Mouse (Mus musculus): ENCODE measurements at regions not wholly inside any gene's neighbourhood (a gene's known extent, or its start where the extent isn't known, plus 50 kb on each side); places are given as distances from the start of the nearest gene placed in this dataset.

DNA sequence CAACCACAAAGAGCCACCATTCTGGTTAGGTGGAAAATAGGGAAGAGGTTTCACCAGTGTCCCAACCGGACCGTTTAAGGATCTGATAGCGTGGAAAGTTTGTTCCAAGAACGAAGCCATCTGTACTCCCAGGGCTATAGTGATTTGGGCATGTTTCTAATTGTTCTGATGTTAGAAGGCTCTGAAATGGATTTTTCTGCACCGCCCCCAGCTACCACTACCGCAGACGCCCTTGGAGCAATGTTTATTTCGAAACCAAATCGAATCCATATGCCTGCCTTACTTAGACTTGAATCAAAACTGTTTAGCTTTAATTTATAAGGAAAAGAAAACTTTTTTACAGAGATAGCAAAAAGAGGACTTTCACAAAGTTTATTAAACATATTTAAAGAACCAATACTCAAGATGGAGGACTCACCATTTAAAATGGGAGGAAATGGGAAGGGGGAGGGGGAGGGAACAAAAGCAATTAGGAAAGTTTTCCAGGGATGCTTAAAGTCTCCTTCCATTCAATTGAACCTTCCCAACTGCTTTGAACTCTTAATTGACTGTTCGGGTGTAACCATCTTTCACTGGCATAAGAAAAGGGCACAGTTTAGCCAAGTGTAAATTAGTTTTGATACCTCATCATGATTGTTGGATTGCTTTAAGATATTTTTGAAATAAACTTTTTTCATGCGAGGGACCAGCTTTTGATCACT, 56.0 kb upstream of the Frem1 start:
- Histone ChIP-seq H3K9me3 (ENCODE audit: control insufficient read depth, low read length) (no peaks in the 10 kb centered on the region), H3K27me3 (replicated peaks; ENCODE audit: control insufficient read depth, insufficient read depth, low read length) (no peaks in the 10 kb centered on the region), H3K27ac (replicated peaks; ENCODE audit: low read depth, low read length) (no peak overlapping the region), H3K9ac (ENCODE audit: low read depth, low read length) (no peak overlapping the region), H3K4me1 (ENCODE audit: control insufficient read depth, insufficient read depth, low read length) (peaks cover 5% of the 10 kb centered on the region; the same call in 1 of the 2 replicates), H3K36me3 (ENCODE audit: control insufficient read depth, insufficient read depth, low read length) (no peaks in the 10 kb centered on the region), H3K4me2 (ENCODE audit: low read depth, low read length) (no peak overlapping the region), H3K4me3 (ENCODE audit: low read depth, low read length) (no peak overlapping the region)
- 41% methylated on average over 11 of the region's 11 CpGs for WGBS
- peak; percentile 71 for ATAC-seq (ENCODE audit: low read depth)
- DNase-seq (ENCODE audit: low spot score), result peak; percentile 89

DNA sequence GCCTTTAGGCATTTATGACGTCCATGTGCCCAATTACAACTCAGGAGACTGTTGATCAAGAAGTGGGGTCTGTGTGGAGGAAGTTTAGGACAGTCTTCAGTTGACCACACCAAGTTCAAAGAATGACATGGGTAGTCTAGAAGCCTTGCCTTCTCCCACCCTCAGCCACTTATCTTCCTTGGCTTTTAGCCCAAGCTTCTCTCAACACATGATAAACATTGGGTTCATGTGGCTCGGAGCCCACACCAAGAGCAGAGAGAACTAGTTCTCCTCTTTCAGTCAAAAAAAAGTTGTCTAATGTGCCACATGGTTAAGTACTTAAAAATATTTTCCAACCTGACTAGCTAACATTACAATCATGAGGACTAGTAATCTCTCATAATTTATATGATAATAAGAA, 55.0 kb upstream of the Frem1 start:
- DNase-seq (ENCODE audit: low spot score), result peak; percentile 45
- Histone ChIP-seq H3K4me3 (ENCODE audit: low read depth, low read length) (no peak overlapping the region), H3K27me3 (replicated peaks; ENCODE audit: control insufficient read depth, insufficient read depth, low read length) (no peaks in the 10 kb centered on the region), H3K9ac (ENCODE audit: low read depth, low read length) (no peak overlapping the region), H3K4me1 (ENCODE audit: control insufficient read depth, insufficient read depth, low read length) (peaks cover 11% of the 10 kb centered on the region; the same call in 1 of the 2 replicates), H3K27ac (replicated peaks; ENCODE audit: low read depth, low read length) (no peak overlapping the region; the same call in 1 of the 2 replicates), H3K4me2 (ENCODE audit: low read depth, low read length) (no peak overlapping the region), H3K36me3 (ENCODE audit: control insufficient read depth, insufficient read depth, low read length) (no peaks in the 10 kb centered on the region), H3K9me3 (ENCODE audit: control insufficient read depth, low read length) (no peaks in the 10 kb centered on the region)
- no peak for ATAC-seq (ENCODE audit: low read depth)
- WGBS, result 72% methylated on average over 2 of the region's 2 CpGs

DNA sequence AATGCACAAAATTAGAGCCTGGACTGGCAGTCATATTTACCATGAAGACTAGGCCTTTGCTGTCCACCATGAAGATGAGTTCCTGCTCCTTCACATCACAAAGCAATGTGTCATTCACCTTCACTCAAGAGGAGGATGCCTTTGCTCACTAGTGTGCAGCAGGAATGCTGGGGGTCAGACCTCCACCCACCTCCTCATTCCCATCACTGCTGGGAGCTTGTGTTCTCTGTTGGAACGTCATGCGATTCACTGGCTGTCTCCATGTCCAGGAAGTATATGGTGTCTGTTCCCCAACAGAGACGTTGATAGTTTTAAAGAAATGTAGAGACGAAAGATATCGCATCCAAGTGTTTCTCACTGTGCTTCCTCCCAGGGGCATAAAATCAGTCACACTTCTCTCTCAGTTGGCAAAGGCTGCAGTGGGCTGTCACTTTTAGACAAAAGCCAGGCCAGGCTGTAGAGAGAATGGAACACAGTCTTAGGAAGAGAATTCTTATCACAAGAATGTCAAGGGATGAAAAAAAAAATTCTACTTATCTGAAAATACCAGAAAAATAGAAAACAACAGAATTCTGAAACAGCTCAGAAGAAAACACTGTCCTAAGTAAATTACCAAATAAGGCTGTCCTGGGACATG, 52.0 kb upstream of the Frem1 start:
- no peak overlapping the region for H3K4me2 ChIP-seq (ENCODE audit: low read depth, low read length)
- DNase-seq (ENCODE audit: low spot score), result peak; percentile 74
- no peak overlapping the region for H3K9ac ChIP-seq (ENCODE audit: low read depth, low read length)
- H3K27me3 ChIP-seq (replicated peaks; ENCODE audit: control insufficient read depth, insufficient read depth, low read length), result no peaks in the 10 kb centered on the region
- 59% methylated on average over 5 of the region's 5 CpGs for WGBS
- H3K4me3 ChIP-seq (ENCODE audit: low read depth, low read length), result no peak overlapping the region
- no peak for ATAC-seq (ENCODE audit: low read depth)
- H3K4me1 ChIP-seq (ENCODE audit: control insufficient read depth, insufficient read depth, low read length), result peaks cover 12% of the 10 kb centered on the region; the same call in 1 of the 2 replicates
- H3K36me3 ChIP-seq (ENCODE audit: control insufficient read depth, insufficient read depth, low read length), result no peaks in the 10 kb centered on the region
- no peak overlapping the region for H3K27ac ChIP-seq (replicated peaks; ENCODE audit: low read depth, low read length)
- H3K9me3 ChIP-seq (ENCODE audit: control insufficient read depth, low read length), result no peaks in the 10 kb centered on the region

DNA sequence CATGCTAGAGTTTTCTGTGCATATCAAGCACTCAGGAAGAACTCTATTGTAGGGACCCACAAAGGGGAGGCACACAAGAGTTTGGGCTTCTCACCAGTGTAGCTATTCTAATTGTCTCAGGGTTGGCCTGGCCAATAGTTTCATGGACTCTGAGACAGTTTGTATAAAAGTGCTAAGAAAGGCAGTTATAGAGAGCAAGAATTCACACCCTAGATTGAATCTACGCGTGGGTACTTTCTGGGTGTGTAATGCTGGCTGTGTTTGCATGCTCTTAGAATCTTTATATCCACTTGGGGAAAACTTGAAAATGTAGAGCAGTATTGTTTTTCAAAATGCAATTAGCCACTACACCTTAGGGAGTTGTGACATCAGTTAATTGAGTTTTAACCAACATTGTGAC, 50.8 kb upstream of the Frem1 start:
- Histone ChIP-seq H3K36me3 (ENCODE audit: control insufficient read depth, insufficient read depth, low read length) (no peaks in the 10 kb centered on the region), H3K27ac (replicated peaks; ENCODE audit: low read depth, low read length) (no peak overlapping the region), H3K9ac (ENCODE audit: low read depth, low read length) (no peak overlapping the region), H3K4me2 (ENCODE audit: low read depth, low read length) (no peak overlapping the region), H3K4me1 (ENCODE audit: control insufficient read depth, insufficient read depth, low read length) (peaks cover 7% of the 10 kb centered on the region; the same call in 1 of the 2 replicates), H3K27me3 (replicated peaks; ENCODE audit: control insufficient read depth, insufficient read depth, low read length) (no peaks in the 10 kb centered on the region), H3K9me3 (ENCODE audit: control insufficient read depth, low read length) (no peaks in the 10 kb centered on the region), H3K4me3 (ENCODE audit: low read depth, low read length) (no peak overlapping the region)
- ATAC-seq (ENCODE audit: low read depth), result no peak
- no peak for DNase-seq (ENCODE audit: low spot score)
- 92% methylated on average over 2 of the region's 2 CpGs for WGBS

DNA sequence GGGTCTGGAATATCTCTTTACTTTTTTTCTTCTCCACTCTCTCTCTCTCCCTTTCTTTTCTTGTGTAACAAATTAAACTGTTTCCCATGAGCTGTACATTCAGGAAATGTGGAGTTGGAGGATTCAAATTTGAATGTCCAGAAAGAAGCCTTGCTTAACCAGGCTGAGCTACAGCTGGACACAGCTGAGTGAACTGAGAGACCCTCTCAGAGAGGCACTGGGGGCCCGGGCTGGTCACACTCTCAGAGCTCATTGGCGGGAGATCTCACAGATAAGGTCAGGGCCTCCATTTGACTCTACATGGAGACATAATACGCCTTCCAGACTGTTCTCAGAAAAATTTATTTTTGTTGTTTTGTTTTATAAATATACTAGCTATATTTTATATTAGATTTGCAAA, 49.9 kb upstream of the Frem1 start:
- WGBS, result 40% methylated on average over 3 of the region's 3 CpGs
- DNase-seq (ENCODE audit: low spot score) (peak; percentile 54), ATAC-seq (ENCODE audit: low read depth) (no peak)
- H3K36me3 ChIP-seq (ENCODE audit: control insufficient read depth, insufficient read depth, low read length), result no peaks in the 10 kb centered on the region
- H3K4me3 ChIP-seq (ENCODE audit: low read depth, low read length), result no peak overlapping the region
- H3K9me3 ChIP-seq (ENCODE audit: control insufficient read depth, low read length), result no peaks in the 10 kb centered on the region
- H3K9ac ChIP-seq (ENCODE audit: low read depth, low read length), result no peak overlapping the region
- no peak overlapping the region for H3K4me2 ChIP-seq (ENCODE audit: low read depth, low read length)
- H3K27me3 ChIP-seq (replicated peaks; ENCODE audit: control insufficient read depth, insufficient read depth, low read length), result no peaks in the 10 kb centered on the region
- H3K4me1 ChIP-seq (ENCODE audit: control insufficient read depth, insufficient read depth, low read length), result peaks cover 7% of the 10 kb centered on the region; the same call in 1 of the 2 replicates
- no peak overlapping the region for H3K27ac ChIP-seq (replicated peaks; ENCODE audit: low read depth, low read length)
